Mouse (Mus musculus) midbrain, embryonic 16.5 days (tissue): Measurements from ENCODE around the gene Foxs1. TPM values are rescaled to one million over a fixed set of nuclear protein-coding genes. Genes with fewer than 3 reads are reported as not detected.

Experiments
- ATAC-seq: fragments of 200-750 bp; cut with Nextera tagmentation; 2 replicates; pipeline ENCODE4 v1.8.0; 2017; ENCODE audit warnings: moderate TSS enrichment
- H3K27ac ChIP-seq: fragments of 300-500 bp; sonication (generic); 2 replicates; pipeline ENCODE4 v1.5.1; 2014; ENCODE audit warnings: mild to moderate bottlenecking, low read length, mixed read lengths
- H3K27me3 ChIP-seq: fragments of 300-500 bp; sonication (generic); 2 replicates; pipeline ENCODE4 v1.6.1; 2014; ENCODE audit warnings: low read depth, low read length, mixed read lengths; ENCODE audit not compliant: control insufficient read depth, insufficient read depth
- H3K36me3 ChIP-seq: fragments of 300-500 bp; sonication (generic); 2 replicates; pipeline ENCODE4 v1.6.1; 2014; ENCODE audit warnings: mild to moderate bottlenecking, low read length, moderate library complexity, mixed read lengths; ENCODE audit not compliant: control insufficient read depth, insufficient read depth
- H3K4me1 ChIP-seq: fragments of 300-500 bp; sonication (generic); 2 replicates; pipeline ENCODE4 v1.6.1; 2014; ENCODE audit warnings: mild to moderate bottlenecking, low read length, mixed read lengths; ENCODE audit not compliant: control insufficient read depth, insufficient read depth
- H3K4me2 ChIP-seq: fragments of 300-500 bp; sonication (generic); 2 replicates; pipeline ENCODE4 v1.6.1; 2014; ENCODE audit warnings: mild to moderate bottlenecking, low read length, mixed read lengths
- H3K4me3 ChIP-seq: fragments of 300-500 bp; sonication (generic); 2 replicates; pipeline ENCODE4 v1.5.1; 2014; ENCODE audit warnings: low read depth, mild to moderate bottlenecking, low read length, moderate library complexity, mixed read lengths
- H3K9ac ChIP-seq: fragments of 300-500 bp; sonication (generic); 2 replicates; pipeline ENCODE4 v1.6.1; 2014; ENCODE audit warnings: low read depth, low read length, mixed read lengths
- H3K9me3 ChIP-seq: fragments of 300-500 bp; sonication (generic); replicated peaks from 2 replicates; pipeline ENCODE4 v1.6.1; 2014; ENCODE audit warnings: mild to moderate bottlenecking, low read length, mixed read lengths; ENCODE audit not compliant: control insufficient read depth, poor library complexity, severe bottlenecking
- WGBS: fragments of 180-500 bp; shearing (Covaris S2); extraction: QIAGEN DNeasy Blood & Tissue Kit; methylation state at CpG from one replicate; pipeline ENCODE4 v1.1.7; 2014; 5-methylcytosine and 5-hydroxymethylcytosine counted together
- polyA plus RNA-seq: library from polyadenylated mRNA; unstranded; fragments of >200 nt; fragmentation: Nextera tagmentation; extraction: Ambion mirVana; gene quantifications from 2 replicates; pipeline ENCODE4 v1.2.1, GENCODE M21; 2015

Foxs1 gene
- polyA plus RNA-seq, 1 experiment from 2014 or later, result 4.0 TPM

- H3K9me3 ChIP-seq, result no peaks in the 10 kb centered on the region
- no peak overlapping the region for H3K9ac ChIP-seq
- H3K4me2 ChIP-seq, result no peak overlapping the region
- no peaks in the 10 kb centered on the region for H3K36me3 ChIP-seq
- H3K4me1 ChIP-seq, result no peaks in the 10 kb centered on the region
- ATAC-seq, result no peak
- no peak overlapping the region for H3K27ac ChIP-seq
- WGBS, result 77% methylated on average over 12 of the region's 12 CpGs
- no peaks in the 10 kb centered on the region for H3K27me3 ChIP-seq
- no peak overlapping the region for H3K4me3 ChIP-seq
Measured at GRCm38 (mm10) chr2:152931456-152932160, 1.4 kb downstream of the Foxs1 start.

- Histone ChIP-seq H3K9ac (no peak overlapping the region), H3K4me1 (no peaks in the 10 kb centered on the region), H3K4me3 (no peak overlapping the region), H3K4me2 (no peak overlapping the region), H3K36me3 (no peaks in the 10 kb centered on the region), H3K27ac (no peak overlapping the region), H3K9me3 (no peaks in the 10 kb centered on the region), H3K27me3 (no peaks in the 10 kb centered on the region)
- 27% methylated on average over 2 of the region's 2 CpGs for WGBS
- no peak for ATAC-seq
Measured at GRCm38 (mm10) chr2:152930276-152930675, 2.7 kb downstream of the Foxs1 start.

- 65% methylated on average over 3 of the region's 3 CpGs for WGBS
- Histone ChIP-seq H3K9me3 (no peaks in the 10 kb centered on the region), H3K36me3 (no peaks in the 10 kb centered on the region), H3K27ac (no peak overlapping the region), H3K9ac (no peak overlapping the region), H3K4me3 (no peak overlapping the region), H3K4me1 (no peaks in the 10 kb centered on the region), H3K4me2 (no peak overlapping the region), H3K27me3 (no peaks in the 10 kb centered on the region)
- no peak for ATAC-seq
Measured at GRCm38 (mm10) chr2:152928988-152929370, 4.0 kb downstream of the Foxs1 start.

- ATAC-seq, result no peak
- H3K4me2 ChIP-seq, result no peak overlapping the region
- H3K27ac ChIP-seq, result no peak overlapping the region
- no peak overlapping the region for H3K4me3 ChIP-seq
- WGBS, result 50% methylated on average over 14 of the region's 14 CpGs
- no peaks in the 10 kb centered on the region for H3K27me3 ChIP-seq
- H3K4me1 ChIP-seq, result no peaks in the 10 kb centered on the region
- no peak overlapping the region for H3K9ac ChIP-seq
- H3K9me3 ChIP-seq, result no peaks in the 10 kb centered on the region
- no peaks in the 10 kb centered on the region for H3K36me3 ChIP-seq
Measured at GRCm38 (mm10) chr2:152928219-152928987, 4.6 kb downstream of the Foxs1 start.

- ATAC-seq, result no peak
- H3K4me2 ChIP-seq, result no peak overlapping the region
- no peak overlapping the region for H3K9ac ChIP-seq
- 79% methylated on average over 5 of the region's 5 CpGs for WGBS
- H3K27ac ChIP-seq, result no peak overlapping the region
- H3K27me3 ChIP-seq, result no peaks in the 10 kb centered on the region
- no peaks in the 10 kb centered on the region for H3K36me3 ChIP-seq
- H3K9me3 ChIP-seq, result no peaks in the 10 kb centered on the region
- H3K4me3 ChIP-seq, result no peak overlapping the region
- no peaks in the 10 kb centered on the region for H3K4me1 ChIP-seq
Measured at GRCm38 (mm10) chr2:152927371-152927770, 5.6 kb downstream of the Foxs1 start.

- Histone ChIP-seq H3K9me3 (no peaks in the 10 kb centered on the region), H3K9ac (no peak overlapping the region), H3K27ac (no peak overlapping the region), H3K4me2 (no peak overlapping the region), H3K27me3 (no peaks in the 10 kb centered on the region), H3K36me3 (no peaks in the 10 kb centered on the region), H3K4me1 (no peaks in the 10 kb centered on the region), H3K4me3 (no peak overlapping the region)
- WGBS, result 75% methylated on average over 9 of the region's 9 CpGs
- no peak for ATAC-seq
Measured at GRCm38 (mm10) chr2:152926896-152927295, 6.1 kb downstream of the Foxs1 start.

GRCm38 (mm10) chr2:152925189-152925872, 7.7 kb downstream of the Foxs1 start:
- Histone ChIP-seq H3K27me3 (no peaks in the 10 kb centered on the region), H3K4me1 (no peaks in the 10 kb centered on the region), H3K4me3 (no peak overlapping the region), H3K9ac (no peak overlapping the region), H3K27ac (no peak overlapping the region), H3K36me3 (no peaks in the 10 kb centered on the region), H3K4me2 (no peak overlapping the region), H3K9me3 (no peaks in the 10 kb centered on the region)
- 75% methylated on average over 11 of the region's 11 CpGs for WGBS
- no peak for ATAC-seq

GRCm38 (mm10) chr2:152924543-152924942, 8.5 kb downstream of the Foxs1 start:
- no peak for ATAC-seq
- H3K27ac ChIP-seq, result no peak overlapping the region
- H3K4me1 ChIP-seq, result no peaks in the 10 kb centered on the region
- H3K9ac ChIP-seq, result no peak overlapping the region
- H3K4me2 ChIP-seq, result no peak overlapping the region
- H3K9me3 ChIP-seq, result no peaks in the 10 kb centered on the region
- 84% methylated on average over 5 of the region's 5 CpGs for WGBS
- H3K4me3 ChIP-seq, result no peak overlapping the region
- no peaks in the 10 kb centered on the region for H3K27me3 ChIP-seq
- H3K36me3 ChIP-seq, result no peaks in the 10 kb centered on the region

- Histone ChIP-seq H3K27me3 (no peaks in the 10 kb centered on the region), H3K4me1 (no peaks in the 10 kb centered on the region), H3K9me3 (no peaks in the 10 kb centered on the region), H3K4me3 (no peak overlapping the region), H3K36me3 (no peaks in the 10 kb centered on the region), H3K4me2 (no peak overlapping the region), H3K27ac (no peak overlapping the region), H3K9ac (no peak overlapping the region)
- ATAC-seq, result no peak
- 55% methylated on average over 8 of the region's 8 CpGs for WGBS
Measured at GRCm38 (mm10) chr2:152924128-152924527, 8.9 kb downstream of the Foxs1 start.
